8 mouse cellular contexts compared by ENCODE assay signal in the genomic region with DNA sequence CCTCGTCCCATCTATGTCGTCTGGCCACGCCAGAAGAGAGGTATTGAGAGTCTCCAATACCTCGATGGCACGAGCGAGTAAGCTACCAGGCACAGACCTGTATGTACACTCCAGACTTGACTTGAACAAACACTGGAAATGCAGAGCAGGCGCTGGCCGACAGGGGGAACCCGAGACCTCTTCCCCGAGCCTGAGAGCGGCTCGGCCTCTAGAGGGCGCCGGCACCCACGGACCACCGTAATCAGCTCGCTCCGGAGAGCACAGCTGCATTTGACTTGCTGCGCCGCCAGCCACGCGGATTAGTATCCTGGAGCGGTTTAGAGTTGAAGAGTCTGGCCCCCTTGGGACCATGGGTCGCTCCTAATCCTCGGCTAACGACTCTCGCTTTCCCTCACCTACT. TPM values are rescaled to one million over a fixed set of nuclear protein-coding genes. Genes with fewer than 3 reads are reported as not detected.
DNase-seq lines count a peak whose midpoint lies in the region; ATAC-seq lines count a peak whose summit lies in the region.

No protein-coding gene starts in this region.

- peak; percentile 80 for ATAC-seq in CD4-positive, CD25-positive, alpha-beta regulatory T cell, adult 4 months
- ATAC-seq in heart, embryonic 15.5 days (replicated peaks; ENCODE audit: insufficient number of reproducible peaks, insufficient read depth, low FRiP score, low read depth) = peak; percentile 49
- peak; percentile 55 for ATAC-seq in liver, embryonic 13.5 days (ENCODE audit: low read depth)
- peak; percentile 29; the same call in 1 of the 2 replicates for ATAC-seq in stomach, embryonic 14.5 days (ENCODE audit: insufficient number of reproducible peaks, insufficient read depth, low FRiP score, low read depth)

- WGBS in forebrain, embryonic 10.5 days = under 1% methylated on average over 27 of the region's 27 CpGs
- WGBS in heart, embryonic 15.5 days = under 1% methylated on average over 27 of the region's 27 CpGs
- under 1% methylated on average over 27 of the region's 27 CpGs for WGBS in liver, embryonic 13.5 days (ENCODE audit: insufficient replicate concordance)
- under 1% methylated on average over 27 of the region's 27 CpGs for WGBS in stomach, embryonic 14.5 days

- H3K36me3 ChIP-seq in forebrain, embryonic 10.5 days (replicated peaks) = peaks cover 10% of the 10 kb centered on the region
- H3K36me3 ChIP-seq in heart, embryonic 15.5 days = 0 out of 2 replicates have a peak, but pooled peaks cover 2% of the 10 kb centered on the region
- H3K36me3 ChIP-seq in liver, embryonic 13.5 days = peaks cover 10% of the 10 kb centered on the region
- H3K36me3 ChIP-seq in stomach, embryonic 14.5 days (ENCODE audit: control insufficient read depth, insufficient read depth, low read length) = peaks cover 2% of the 10 kb centered on the region; the same call in 1 of the 2 replicates

- H3K9me3 ChIP-seq in forebrain, embryonic 10.5 days = no peaks in the 10 kb centered on the region
- H3K9me3 ChIP-seq in heart, embryonic 15.5 days (replicated peaks) = no peaks in the 10 kb centered on the region
- no peaks in the 10 kb centered on the region for H3K9me3 ChIP-seq in liver, embryonic 13.5 days (replicated peaks)
- H3K9me3 ChIP-seq in stomach, embryonic 14.5 days (ENCODE audit: control insufficient read depth, low read depth, low read length) = no peaks in the 10 kb centered on the region

- H3K27ac ChIP-seq in brown adipose tissue, adult 24 weeks (replicated peaks; ENCODE audit: low read depth, low read length) = no peak overlapping the region
- peak overlapping the region; percentile 83 for H3K27ac ChIP-seq in forebrain, embryonic 10.5 days
- no peak overlapping the region for H3K27ac ChIP-seq in heart, embryonic 15.5 days
- peak overlapping the region; percentile 36; the same call in 1 of the 2 replicates for H3K27ac ChIP-seq in liver, embryonic 13.5 days
- H3K27ac ChIP-seq in stomach, embryonic 14.5 days (ENCODE audit: low read length) = no peak overlapping the region; the same call in 1 of the 2 replicates

- peak overlapping the region; percentile 28 for H3K4me3 ChIP-seq in brown adipose tissue, adult 24 weeks (ENCODE audit: insufficient read depth, low read depth, low read length)
- peak overlapping the region; percentile 56 for H3K4me3 ChIP-seq in forebrain, embryonic 10.5 days
- peak overlapping the region; percentile 57 for H3K4me3 ChIP-seq in heart, embryonic 15.5 days
- peak overlapping the region; percentile 46 for H3K4me3 ChIP-seq in liver, embryonic 13.5 days (replicated peaks)
- H3K4me3 ChIP-seq in stomach, embryonic 14.5 days (ENCODE audit: low read depth, low read length) = peak overlapping the region; percentile 2; the same call in 1 of the 2 replicates

- H3K27me3 ChIP-seq in forebrain, embryonic 10.5 days (ENCODE audit: poor library complexity, severe bottlenecking) = peaks cover 100% of the 10 kb centered on the region
- H3K27me3 ChIP-seq in heart, embryonic 15.5 days = peaks cover 73% of the 10 kb centered on the region
- peaks cover 97% of the 10 kb centered on the region for H3K27me3 ChIP-seq in liver, embryonic 13.5 days
- H3K27me3 ChIP-seq in stomach, embryonic 14.5 days (ENCODE audit: control insufficient read depth, insufficient read depth, low read length) = peaks cover 29% of the 10 kb centered on the region

- peak; percentile 95 for DNase-seq in forebrain, embryonic 10.5 days (ENCODE audit: extremely low spot score, low spot score)
- peak; percentile 91 to 95 for DNase-seq in kidney, postnatal 25 days
- peak; percentile 85 for DNase-seq in liver, embryonic 13.5 days
- DNase-seq in natural killer cell, adult 2 months (ENCODE audit: low spot score in 2 of 2) = peak; percentile 91 to 94

- H3K9ac ChIP-seq in heart, embryonic 15.5 days = no peak overlapping the region; the same call in none of the 2 replicates
- peak overlapping the region; percentile 60 for H3K9ac ChIP-seq in liver, embryonic 13.5 days
- no peak overlapping the region for H3K9ac ChIP-seq in stomach, embryonic 14.5 days (replicated peaks; ENCODE audit: low read depth, low read length)

- H3K4me2 ChIP-seq in heart, embryonic 15.5 days = peak overlapping the region; percentile 95
- peak overlapping the region; percentile 73 for H3K4me2 ChIP-seq in liver, embryonic 13.5 days
- peak overlapping the region; percentile 64 for H3K4me2 ChIP-seq in stomach, embryonic 14.5 days (replicated peaks; ENCODE audit: low read depth, low read length)

- no peaks in the 10 kb centered on the region; the same call in 1 of the 2 replicates for H3K4me1 ChIP-seq in brown adipose tissue, adult 24 weeks (ENCODE audit: control insufficient read depth, insufficient read depth, insufficient read length, low read length)
- H3K4me1 ChIP-seq in forebrain, embryonic 10.5 days = peaks cover 100% of the 10 kb centered on the region
- H3K4me1 ChIP-seq in heart, embryonic 15.5 days (replicated peaks) = peaks cover 85% of the 10 kb centered on the region
- peaks cover 78% of the 10 kb centered on the region for H3K4me1 ChIP-seq in liver, embryonic 13.5 days (replicated peaks)
- peaks cover 30% of the 10 kb centered on the region; the same call in 1 of the 2 replicates for H3K4me1 ChIP-seq in stomach, embryonic 14.5 days (ENCODE audit: control insufficient read depth, insufficient read depth, low read length)

RNA-seq across cellular contexts. Expression of gene Ndufa4l2, which starts 2.0 kb away (rescaled TPM):
- not detected for polyA plus RNA-seq in CD4-positive, CD25-positive, alpha-beta regulatory T cell, adult 4 months (2017; shearing (Covaris generic))
- polyA plus RNA-seq in brown adipose tissue, adult 24 weeks (2012; ENCODE audit: insufficient read depth, insufficient read length, missing spikeins) = 13.0 and 14.5 TPM in 2 replicates
- 2.6 and 2.9 TPM in 2 replicates for polyA plus RNA-seq in forebrain, embryonic 10.5 days (2016; fragmentation: Nextera tagmentation; extraction: Ambion mirVana)
- polyA plus RNA-seq in heart, embryonic 15.5 days (2015; fragmentation: Nextera tagmentation; extraction: Ambion mirVana) = 49.7 and 53.6 TPM in 2 replicates
- polyA plus RNA-seq in liver, embryonic 13.5 days (2015; fragmentation: Nextera tagmentation; extraction: Ambion mirVana) = 1.9 and 2.8 TPM in 2 replicates
- 81.3 and 84.3 TPM in 2 replicates for polyA plus RNA-seq in stomach, embryonic 14.5 days (2014; fragmentation: Nextera tagmentation; extraction: Ambion mirVana)

RNA-seq across cellular contexts. Expression of gene Shmt2, which starts 9.4 kb away (rescaled TPM):
- 10 to 100 TPM; 55.4 to 78.3 TPM for polyA plus RNA-seq in CD4-positive, CD25-positive, alpha-beta regulatory T cell, adult 4 months (2017; shearing (Covaris generic))
- polyA plus RNA-seq in brown adipose tissue, adult 24 weeks (2012; ENCODE audit: insufficient read depth, insufficient read length, missing spikeins) = 15.5 and 16.7 TPM in 2 replicates
- polyA plus RNA-seq in forebrain, embryonic 10.5 days (2016; fragmentation: Nextera tagmentation; extraction: Ambion mirVana) = 124 and 129 TPM in 2 replicates
- polyA plus RNA-seq in heart, embryonic 15.5 days (2015; fragmentation: Nextera tagmentation; extraction: Ambion mirVana) = 89.8 and 106 TPM in 2 replicates
- 133 and 142 TPM in 2 replicates for polyA plus RNA-seq in liver, embryonic 13.5 days (2015; fragmentation: Nextera tagmentation; extraction: Ambion mirVana)
- 107 and 121 TPM in 2 replicates for polyA plus RNA-seq in stomach, embryonic 14.5 days (2014; fragmentation: Nextera tagmentation; extraction: Ambion mirVana)

RNA-seq across cellular contexts. Expression of gene Stac3, which starts 11.3 kb away (rescaled TPM):
- polyA plus RNA-seq in CD4-positive, CD25-positive, alpha-beta regulatory T cell, adult 4 months (2017; shearing (Covaris generic)) = 1 to 10 TPM; 1.0 to 1.2 TPM
- 3.8 and 4.8 TPM in 2 replicates for polyA plus RNA-seq in brown adipose tissue, adult 24 weeks (2012; ENCODE audit: insufficient read depth, insufficient read length, missing spikeins)
- 0.30 and 0.41 TPM in 2 replicates for polyA plus RNA-seq in forebrain, embryonic 10.5 days (2016; fragmentation: Nextera tagmentation; extraction: Ambion mirVana)
- 0.62 and 1.1 TPM in 2 replicates for polyA plus RNA-seq in heart, embryonic 15.5 days (2015; fragmentation: Nextera tagmentation; extraction: Ambion mirVana)
- 0.17 and 0.47 TPM in 2 replicates for polyA plus RNA-seq in liver, embryonic 13.5 days (2015; fragmentation: Nextera tagmentation; extraction: Ambion mirVana)
- 0.32 and 0.48 TPM in 2 replicates for polyA plus RNA-seq in stomach, embryonic 14.5 days (2014; fragmentation: Nextera tagmentation; extraction: Ambion mirVana)

RNA-seq across cellular contexts. Expression of gene Nxph4, which starts 21.5 kb away (rescaled TPM):
- not detected for polyA plus RNA-seq in CD4-positive, CD25-positive, alpha-beta regulatory T cell, adult 4 months (2017; shearing (Covaris generic))
- not detected in 2 replicates for polyA plus RNA-seq in brown adipose tissue, adult 24 weeks (2012; ENCODE audit: insufficient read depth, insufficient read length, missing spikeins)
- polyA plus RNA-seq in forebrain, embryonic 10.5 days (2016; fragmentation: Nextera tagmentation; extraction: Ambion mirVana) = 3.0 and 9.5 TPM in 2 replicates
- polyA plus RNA-seq in heart, embryonic 15.5 days (2015; fragmentation: Nextera tagmentation; extraction: Ambion mirVana) = 1.2 and 2.9 TPM in 2 replicates
- 0.13 TPM in 2 replicates for polyA plus RNA-seq in liver, embryonic 13.5 days (2015; fragmentation: Nextera tagmentation; extraction: Ambion mirVana)
- polyA plus RNA-seq in stomach, embryonic 14.5 days (2014; fragmentation: Nextera tagmentation; extraction: Ambion mirVana) = 3.8 and 4.8 TPM in 2 replicates

Comparison
In these comparisons a context has a peak if more than half of its experiments do, and no peak if none do; other contexts are left out.
1. ATAC-seq: peak in every context shown above with its lines; median percentile 80 in CD4-positive, CD25-positive, alpha-beta regulatory T cell, adult 4 months; 55 in liver, embryonic 13.5 days; 49 in heart, embryonic 15.5 days; 29 in stomach, embryonic 14.5 days.
2. H3K27ac ChIP-seq: peak in forebrain, embryonic 10.5 days (single experiment) and liver, embryonic 13.5 days (single experiment); none in brown adipose tissue, adult 24 weeks (single experiment), heart, embryonic 15.5 days (single experiment) and stomach, embryonic 14.5 days (single experiment).
3. H3K4me3 ChIP-seq: peak in every context shown above with its lines; median percentile 57 in heart, embryonic 15.5 days; 56 in forebrain, embryonic 10.5 days; 46 in liver, embryonic 13.5 days; 28 in brown adipose tissue, adult 24 weeks; 2 in stomach, embryonic 14.5 days.
4. Peak in every context shown above with its lines, with median percentiles within 50 percentile points of each other: DNase-seq and H3K4me2 ChIP-seq.